Comparison of ENCODE assay signal across 25 mouse cellular contexts in genomic region chr12:57339053-57339452, GRCm38 (mm10).
DNase-seq lines count a peak whose midpoint lies in the region; ATAC-seq and TF ChIP-seq lines count a peak whose summit lies in the region.
"Had no signal": no experiment of that assay in that cellular context is flagged by ENCODE, and none has a peak within 500 bp of the region (broad histone marks: within the 10 kb centered on the region; RNA-seq: fewer than 3 reads in every experiment).

No protein-coding gene starts in this region.

- no peak for TF ChIP-seq CTCF in Patski (IDR thresholded peaks at IDR 0.05)

- peak; percentile 25 for DNase-seq in 3134 (ENCODE audit: extremely low read depth, insufficient read length, low spot score)
- DNase-seq in 3T3-L1 (ENCODE audit: low read depth, low spot score), result peak; percentile 82
- DNase-seq in NIH3T3 (ENCODE audit: low read depth), result peak; percentile 21
- DNase-seq in Patski (ENCODE audit: low read depth, low spot score), result peak; percentile 1
- DNase-seq in thymus, postnatal 25 days, result no peak
- DNase-seq in embryo, embryonic 11 days, result no peak
- no peak for DNase-seq in liver, embryonic 11.5 days (ENCODE audit: low spot score)
- DNase-seq in cerebellum, postnatal 10 days, result no peak
- DNase-seq: adrenal gland, adult 2 months; adrenal gland, adult 8-10 months; adrenal gland, postnatal 10 days; adrenal gland, postnatal 14 days; adrenal gland, postnatal 25 days; adrenal gland, postnatal 36 days; B cell, adult 2 months; cerebellum, adult 11 months; cerebellum, adult 11-12 months; cerebellum, adult 18-20 months; cerebellum, adult 2 months; cerebellum, adult 8-10 months; cerebellum, adult 9-10 months had no signal

- H3K27me3 ChIP-seq in Patski, result no peaks in the 10 kb centered on the region
- H3K27me3 ChIP-seq in liver, embryonic 11.5 days (replicated peaks; ENCODE audit: control insufficient read depth, insufficient read depth, low read length), result no peaks in the 10 kb centered on the region
- H3K27me3 ChIP-seq: CH12.LX had no signal

- H3K4me1 ChIP-seq in liver, embryonic 11.5 days (replicated peaks; ENCODE audit: control insufficient read depth, insufficient read depth, low read length), result no peaks in the 10 kb centered on the region

- no peak overlapping the region for H3K9ac ChIP-seq in liver, embryonic 11.5 days (ENCODE audit: low read depth, low read length)

- H3K9me3 ChIP-seq in liver, embryonic 11.5 days (ENCODE audit: control insufficient read depth, low read length), result no peaks in the 10 kb centered on the region
- H3K9me3 ChIP-seq: G1E had no signal

- H3K4me2 ChIP-seq in liver, embryonic 11.5 days, result no peak overlapping the region

- no peak overlapping the region for H3K27ac ChIP-seq in liver, embryonic 11.5 days (ENCODE audit: low read depth, low read length)

- H3K4me3 ChIP-seq in liver, embryonic 11.5 days (ENCODE audit: low read depth, low read length), result no peak overlapping the region

- H3K36me3 ChIP-seq in liver, embryonic 11.5 days (ENCODE audit: control insufficient read depth, insufficient read depth, low read length), result no peaks in the 10 kb centered on the region

- in situ Hi-C loops in Patski (cut with MboI; ENCODE audit: low pct_unique_long_range_greater_than_20kb), result no loop called here

- peak; percentile 51 for ATAC-seq in Patski
- ATAC-seq in liver, embryonic 11.5 days (replicated peaks; ENCODE audit: low FRiP score), result no peak
- ATAC-seq: activated CD4-positive, CD25-positive, alpha-beta regulatory T cell, adult 4 months; CD4-positive, CD25-positive, alpha-beta regulatory T cell, adult 4 months had no signal

- CTCF ChIA-PET in Patski (lab: Charles Lee), result no interaction called here

- POLR2A ChIA-PET in Patski (lab: Charles Lee), result no interaction called here

- 68% methylated on average over 1 of the region's 1 CpGs for WGBS in liver, embryonic 11.5 days

Comparison
In these comparisons a context has a peak if more than half of its experiments do, and no peak if none do; other contexts are left out.
1. DNase-seq: peak in 3134 (single experiment), 3T3-L1 (single experiment), NIH3T3 (single experiment) and Patski (single experiment); none in thymus, postnatal 25 days (single experiment), embryo, embryonic 11 days (single experiment), liver, embryonic 11.5 days (single experiment) and cerebellum, postnatal 10 days (0 of 2).